Mouse (Mus musculus) stomach, embryonic 14.5 days (tissue): ENCODE results near the gene Slc39a2. TPM values are rescaled to one million over a fixed set of nuclear protein-coding genes. Genes with fewer than 3 reads are reported as not detected.

Source experiments
- ATAC-seq: fragments of 200-750 bp; cut with Nextera tagmentation; 2 replicates; pipeline ENCODE4 v1.8.0; 2017; ENCODE audit warnings: low read depth, moderate TSS enrichment; ENCODE audit not compliant: insufficient number of reproducible peaks, insufficient read depth, low FRiP score
- H3K27ac ChIP-seq: fragments of 300-500 bp; sonication (generic); 2 replicates; pipeline ENCODE4 v1.5.1; 2014; ENCODE audit warnings: mild to moderate bottlenecking, low read length, moderate library complexity, mixed read lengths
- H3K27me3 ChIP-seq: fragments of 300-500 bp; sonication (generic); 2 replicates; pipeline ENCODE4 v1.6.1; 2014; ENCODE audit warnings: low read length, control low read depth, mixed read lengths; ENCODE audit not compliant: control insufficient read depth, insufficient read depth
- H3K36me3 ChIP-seq: fragments of 300-500 bp; sonication (generic); 2 replicates; pipeline ENCODE4 v1.6.1; 2014; ENCODE audit warnings: mild to moderate bottlenecking, control low read depth, low read length, moderate library complexity, mixed read lengths; ENCODE audit not compliant: control insufficient read depth, insufficient read depth
- H3K4me1 ChIP-seq: fragments of 300-500 bp; sonication (generic); 2 replicates; pipeline ENCODE4 v1.6.1; 2014; ENCODE audit warnings: low read length, control low read depth, mixed read lengths; ENCODE audit not compliant: control insufficient read depth, insufficient read depth
- H3K4me2 ChIP-seq: fragments of 300-500 bp; sonication (generic); replicated peaks from 2 replicates; pipeline ENCODE4 v1.6.1; 2014; ENCODE audit warnings: low read depth, low read length, control low read depth
- H3K4me3 ChIP-seq: fragments of 300-500 bp; sonication (generic); 2 replicates; pipeline ENCODE4 v1.5.1; 2014; ENCODE audit warnings: low read depth, low read length, control low read depth
- H3K9ac ChIP-seq: fragments of 300-500 bp; sonication (generic); replicated peaks from 2 replicates; pipeline ENCODE4 v1.6.1; 2014; ENCODE audit warnings: low read depth, mild to moderate bottlenecking, control low read depth, low read length, moderate library complexity, mixed read lengths
- H3K9me3 ChIP-seq: fragments of 300-500 bp; sonication (generic); 2 replicates; pipeline ENCODE4 v1.6.1; 2016; ENCODE audit warnings: low read depth, low read length, control low read depth; ENCODE audit not compliant: control insufficient read depth
- WGBS: fragments of 180-500 bp; shearing (Covaris S2); extraction: QIAGEN DNeasy Blood & Tissue Kit; methylation state at CpG from one replicate; pipeline ENCODE4 v1.1.7; 2014; 5-methylcytosine and 5-hydroxymethylcytosine counted together
- polyA plus RNA-seq: library from polyadenylated mRNA; unstranded; fragments of >200 nt; fragmentation: Nextera tagmentation; extraction: Ambion mirVana; gene quantifications from 2 replicates; pipeline ENCODE4 v1.2.1, GENCODE M21; 2014

The Slc39a2 gene
- polyA plus RNA-seq, 1 experiment from 2014 or later: 0.30 TPM

- H3K9me3 ChIP-seq: no peaks in the 10 kb centered on the region
- no peak overlapping the region for H3K4me3 ChIP-seq
- no peak overlapping the region for H3K4me2 ChIP-seq
- ATAC-seq: no peak
- WGBS: 88% methylated on average over 10 of the region's 10 CpGs
- no peak overlapping the region for H3K27ac ChIP-seq
- no peaks in the 10 kb centered on the region for H3K36me3 ChIP-seq
- H3K9ac ChIP-seq: no peak overlapping the region
- peaks cover 7% of the 10 kb centered on the region; the same call in 1 of the 2 replicates for H3K4me1 ChIP-seq
- no peaks in the 10 kb centered on the region for H3K27me3 ChIP-seq
These were observed 18.6 kb downstream of the Slc39a2 start for GRCm38 (mm10) chr14:51911301-51911700.

DNA sequence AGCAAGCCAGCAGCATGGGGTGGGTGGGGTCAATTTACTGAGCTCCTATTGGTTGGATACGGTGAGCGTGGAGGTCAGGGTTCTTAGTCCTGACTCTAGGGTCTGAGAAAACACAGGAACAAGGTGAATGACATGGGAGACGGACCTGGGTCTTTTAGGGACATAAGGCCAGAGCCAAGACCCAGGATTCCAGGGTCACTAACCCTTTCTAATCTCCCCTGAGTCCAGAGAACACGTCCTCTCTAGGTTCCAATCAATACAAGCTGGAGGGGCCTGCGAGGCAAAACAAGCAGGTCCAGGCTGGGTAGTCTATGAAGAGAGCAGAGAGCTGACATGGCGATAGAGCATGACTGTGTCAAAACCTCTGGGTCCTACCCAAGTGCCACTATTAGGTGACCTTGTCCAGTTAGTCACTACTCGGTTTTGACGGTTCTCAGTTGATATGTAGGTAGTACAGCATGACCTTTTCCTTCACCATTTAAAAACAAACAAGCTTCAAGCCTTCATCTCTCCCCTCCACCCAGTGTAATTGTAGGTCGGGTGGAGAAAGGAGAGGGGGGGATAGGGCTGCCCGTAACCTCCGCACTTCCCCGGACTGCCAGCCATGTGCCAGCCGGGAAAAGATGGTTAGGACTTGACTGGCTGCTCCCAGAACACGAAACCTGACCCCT lies 19.8 kb downstream of the Slc39a2 start:
- H3K4me1 ChIP-seq: peaks cover 7% of the 10 kb centered on the region; the same call in 1 of the 2 replicates
- no peaks in the 10 kb centered on the region for H3K9me3 ChIP-seq
- H3K9ac ChIP-seq: peak overlapping the region; percentile 34
- H3K27ac ChIP-seq: peak overlapping the region; percentile 22; the same call in 1 of the 2 replicates
- H3K4me3 ChIP-seq: peak overlapping the region; percentile 42
- 14% methylated on average over 14 of the region's 14 CpGs for WGBS
- peak overlapping the region; percentile 88 for H3K4me2 ChIP-seq
- H3K36me3 ChIP-seq: no peaks in the 10 kb centered on the region
- H3K27me3 ChIP-seq: no peaks in the 10 kb centered on the region
- no peak for ATAC-seq

DNA sequence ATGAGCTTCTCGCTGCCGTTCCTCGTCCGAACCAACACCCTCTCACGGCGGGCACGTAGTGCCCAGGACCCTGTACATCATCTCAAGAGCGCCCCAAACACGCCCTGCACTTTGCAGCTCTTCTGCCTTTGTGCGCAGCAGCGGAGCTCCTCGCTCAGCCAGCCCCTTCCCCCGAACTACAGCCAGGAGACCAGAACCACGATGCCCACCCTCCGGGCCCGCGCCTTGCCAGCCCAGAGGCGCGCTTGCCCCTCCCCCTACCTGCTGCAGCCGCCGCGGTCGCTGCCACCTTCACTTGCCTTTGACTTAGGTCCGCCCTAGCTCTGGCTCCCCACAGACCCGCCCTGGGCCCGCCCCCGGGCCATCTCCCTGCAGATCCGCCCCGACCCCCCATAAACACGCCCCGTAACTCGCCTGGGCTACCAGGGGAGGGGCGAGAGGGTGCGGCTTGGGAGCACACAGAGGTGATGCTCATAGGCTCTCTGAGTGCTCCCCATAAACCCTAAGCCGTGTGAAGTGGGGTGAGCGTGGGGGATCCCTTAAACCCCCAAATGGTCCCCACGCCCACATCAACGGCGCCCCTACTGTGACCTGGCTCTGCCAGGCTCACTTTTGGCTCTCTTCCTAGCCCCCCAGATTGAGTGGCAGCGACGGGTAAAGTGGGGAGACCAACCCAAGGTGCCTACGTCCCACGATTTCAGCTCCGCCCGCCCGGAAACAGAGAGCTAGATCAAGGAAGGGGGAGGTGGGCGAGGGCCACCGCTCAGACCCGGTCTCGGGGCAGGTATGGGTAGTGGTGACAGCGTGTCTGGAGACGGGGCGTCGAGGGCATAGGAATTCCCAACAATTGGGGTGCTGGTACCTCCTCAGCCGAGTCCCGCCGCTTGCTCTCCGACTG lies 20.6 kb downstream of the Slc39a2 start:
- H3K9ac ChIP-seq: peak overlapping the region; percentile 34
- peak overlapping the region; percentile 22; the same call in 1 of the 2 replicates for H3K27ac ChIP-seq
- no peaks in the 10 kb centered on the region for H3K36me3 ChIP-seq
- no peaks in the 10 kb centered on the region for H3K9me3 ChIP-seq
- H3K4me2 ChIP-seq: peak overlapping the region; percentile 88
- peak; percentile 89 for ATAC-seq
- WGBS: under 1% methylated on average over 58 of the region's 58 CpGs
- no peaks in the 10 kb centered on the region for H3K27me3 ChIP-seq
- peak overlapping the region; percentile 42 for H3K4me3 ChIP-seq
- H3K4me1 ChIP-seq: peaks cover 7% of the 10 kb centered on the region; the same call in 1 of the 2 replicates

DNA sequence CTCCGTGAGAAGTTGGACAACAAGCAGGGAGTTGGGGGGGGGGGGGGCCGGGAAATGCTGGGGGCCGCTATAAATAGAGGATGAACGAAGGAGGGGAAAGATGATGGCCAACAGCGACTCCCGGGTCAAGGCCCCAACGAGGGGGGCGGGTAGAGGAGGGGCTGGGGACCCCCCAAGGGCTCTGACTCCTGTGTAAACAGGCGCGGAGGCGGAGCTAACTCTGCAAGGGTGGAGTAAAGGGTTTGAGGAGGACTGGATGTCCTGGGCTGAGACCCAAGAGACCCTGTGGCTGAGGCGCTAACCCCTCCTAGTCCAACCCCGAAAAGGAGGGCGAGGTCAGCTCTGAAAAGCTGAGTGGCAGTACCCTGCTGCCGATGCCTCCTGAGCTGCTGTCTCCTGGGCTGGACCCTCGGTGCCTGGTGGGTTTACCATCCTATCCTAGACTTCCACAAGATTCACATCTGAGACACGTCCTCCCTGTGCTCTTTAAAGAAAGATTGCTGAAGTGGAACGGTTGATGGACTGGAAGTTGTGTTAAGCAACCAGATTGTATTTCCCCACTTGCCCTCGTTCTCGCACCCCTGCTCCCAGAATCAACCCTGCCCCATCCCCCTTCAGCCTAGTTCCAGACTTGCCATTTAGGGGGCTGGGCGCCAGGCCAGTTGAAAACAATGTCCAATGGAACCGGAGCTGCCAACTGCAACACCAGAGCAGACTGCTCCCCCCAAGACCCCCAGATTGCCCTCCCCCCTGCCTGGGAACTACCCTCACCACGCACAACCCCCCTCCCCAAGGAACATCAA lies 21.5 kb downstream of the Slc39a2 start, which contains the start of gene Ndrg2:
TSS of gene Ndrg2 (minus strand) at position 199 of the 803 bp plus-strand sequence.
- WGBS: 5% methylated on average over 22 of the region's 23 CpGs
- H3K9ac ChIP-seq: peak within 1 kb of the TSS; percentile 34
- no peaks in the 10 kb centered on the region for H3K36me3 ChIP-seq
- peak within 1 kb of the TSS; percentile 42 for H3K4me3 ChIP-seq
- no peaks in the 10 kb centered on the region for H3K27me3 ChIP-seq
- peak; percentile 68 for ATAC-seq
- no peaks in the 10 kb centered on the region for H3K9me3 ChIP-seq
- peak within 1 kb of the TSS; percentile 55; the same call in 1 of the 2 replicates for H3K27ac ChIP-seq
- peak within 1 kb of the TSS; percentile 88 for H3K4me2 ChIP-seq
- H3K4me1 ChIP-seq: peaks cover 7% of the 10 kb centered on the region; the same call in 1 of the 2 replicates

DNA sequence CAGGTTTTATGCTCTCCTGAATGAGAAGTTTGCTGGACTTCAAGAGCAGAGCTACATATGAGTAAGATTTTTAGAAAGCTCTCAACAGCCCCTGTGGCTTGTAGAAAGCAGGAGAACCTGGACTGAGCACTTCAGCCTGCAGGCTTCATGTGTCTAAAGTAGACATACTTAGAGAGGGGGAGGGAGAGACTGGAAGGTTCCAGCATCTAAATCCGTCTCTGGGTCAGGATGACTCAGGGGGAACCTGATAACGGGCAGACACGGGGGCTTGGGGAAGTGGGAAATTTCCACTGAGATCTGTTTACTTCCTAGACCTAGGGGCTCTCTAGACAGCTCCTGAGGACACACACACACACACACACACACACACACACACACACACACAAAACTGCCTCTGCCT lies 22.3 kb downstream of the Slc39a2 start:
- peaks cover 7% of the 10 kb centered on the region; the same call in 1 of the 2 replicates for H3K4me1 ChIP-seq
- no peak overlapping the region for H3K4me3 ChIP-seq
- peak overlapping the region; percentile 55; the same call in 1 of the 2 replicates for H3K27ac ChIP-seq
- no peak overlapping the region for H3K4me2 ChIP-seq
- no peak for ATAC-seq
- H3K36me3 ChIP-seq: no peaks in the 10 kb centered on the region
- no peaks in the 10 kb centered on the region for H3K27me3 ChIP-seq
- H3K9me3 ChIP-seq: no peaks in the 10 kb centered on the region
- WGBS: 26% methylated on average over 3 of the region's 3 CpGs
- H3K9ac ChIP-seq: no peak overlapping the region

DNA sequence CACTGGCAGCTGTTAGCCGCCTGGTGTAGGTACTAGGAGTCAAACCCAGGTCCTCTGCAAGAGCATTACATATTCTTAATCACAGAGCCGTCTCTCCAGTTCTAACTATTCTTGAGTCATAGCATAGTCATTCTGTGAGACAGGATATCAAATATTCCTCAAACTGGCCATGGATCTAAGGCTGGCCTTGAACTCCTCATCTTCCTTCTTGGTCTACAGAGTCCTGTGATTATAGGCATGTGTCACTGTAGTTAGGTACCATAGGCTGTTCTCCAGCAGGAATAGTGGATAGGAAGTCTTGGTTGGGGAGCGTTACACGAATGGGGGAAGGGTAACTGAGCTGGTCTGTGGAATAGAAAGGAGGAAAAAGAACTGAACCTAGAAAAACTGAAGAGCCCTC lies 23.9 kb downstream of the Slc39a2 start:
- Histone ChIP-seq H3K9ac (no peak overlapping the region), H3K4me3 (no peak overlapping the region), H3K27me3 (no peaks in the 10 kb centered on the region), H3K27ac (no peak overlapping the region), H3K4me2 (no peak overlapping the region), H3K36me3 (no peaks in the 10 kb centered on the region), H3K4me1 (peaks cover 11% of the 10 kb centered on the region; the same call in 1 of the 2 replicates), H3K9me3 (no peaks in the 10 kb centered on the region)
- ATAC-seq: no peak
- 84% methylated on average over 4 of the region's 4 CpGs for WGBS

DNA sequence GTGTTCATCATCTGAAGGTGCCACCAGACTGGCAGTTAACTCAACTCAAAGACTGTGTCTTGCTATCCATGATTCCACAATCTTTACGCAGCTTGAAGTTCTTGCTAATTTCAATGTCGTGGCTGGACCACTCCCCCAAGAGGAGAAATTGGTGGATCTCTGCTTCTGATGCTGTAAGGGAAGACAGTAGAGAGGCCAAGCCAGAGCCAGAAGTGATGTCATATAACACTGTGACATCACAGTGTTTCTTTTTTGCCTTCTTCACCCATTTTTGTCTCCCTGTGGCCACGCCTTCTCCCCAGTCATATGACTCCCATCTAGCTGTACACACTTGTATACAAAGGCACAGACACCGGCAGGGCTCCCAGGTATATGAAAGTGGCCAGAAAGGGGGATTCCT lies 25.4 kb downstream of the Slc39a2 start, which contains the start of gene Tppp2:
TSS of gene Tppp2 (plus strand) at position 301 of the 400 bp plus-strand sequence.
- Histone ChIP-seq H3K4me2 (no peak within 1 kb of the TSS), H3K27me3 (no peaks in the 10 kb centered on the region), H3K9ac (no peak within 1 kb of the TSS), H3K4me1 (peaks cover 19% of the 10 kb centered on the region), H3K4me3 (no peak within 1 kb of the TSS), H3K27ac (no peak within 1 kb of the TSS), H3K36me3 (no peaks in the 10 kb centered on the region), H3K9me3 (no peaks in the 10 kb centered on the region)
- no peak for ATAC-seq
- 89% methylated on average over 4 of the region's 4 CpGs for WGBS

DNA sequence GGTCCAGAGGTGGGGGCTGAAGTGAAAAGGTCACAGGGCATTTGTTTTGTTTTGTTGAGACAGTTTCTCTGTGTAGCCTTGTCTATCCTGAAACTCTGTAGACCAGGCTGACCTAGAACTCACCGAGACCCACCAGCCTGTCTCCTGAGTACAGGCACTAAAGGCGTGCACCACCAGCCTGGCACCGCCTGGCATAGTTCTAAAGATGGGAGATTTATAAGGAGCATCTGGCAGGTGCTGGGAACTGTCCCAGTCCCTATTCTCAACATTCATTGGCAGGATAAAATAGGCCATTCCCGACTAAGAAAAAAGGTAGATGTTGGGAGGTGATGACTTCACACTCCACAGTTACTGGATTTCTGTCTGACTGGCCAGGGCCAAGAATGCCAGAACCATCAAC lies 26.3 kb downstream of the Slc39a2 start:
- 89% methylated on average over 4 of the region's 4 CpGs for WGBS

More for the DNA sequence above, 26.3 kb downstream of the Slc39a2 start:
- no peak overlapping the region for H3K4me2 ChIP-seq
- no peak overlapping the region for H3K9ac ChIP-seq
- no peak overlapping the region for H3K4me3 ChIP-seq
- no peak overlapping the region for H3K27ac ChIP-seq
- H3K27me3 ChIP-seq: no peaks in the 10 kb centered on the region
- no peak for ATAC-seq
- no peaks in the 10 kb centered on the region for H3K9me3 ChIP-seq
- H3K4me1 ChIP-seq: peaks cover 18% of the 10 kb centered on the region
- H3K36me3 ChIP-seq: no peaks in the 10 kb centered on the region
